Mouse (Mus musculus) kidney, embryonic 16.5 days (tissue): ENCODE measurements around the gene Npas3. TPM values are rescaled to one million over a fixed set of nuclear protein-coding genes. Genes with fewer than 3 reads are reported as not detected.

Experiments
- ATAC-seq: fragments of 200-750 bp; cut with Nextera tagmentation; 2 replicates; pipeline ENCODE4 v1.8.0; 2017; ENCODE audit warnings: moderate TSS enrichment; ENCODE audit not compliant: low FRiP score, low TSS enrichment
- H3K27ac ChIP-seq: fragments of 300-500 bp; sonication (generic); 2 replicates; pipeline ENCODE4 v1.5.1; 2014; ENCODE audit warnings: low read length
- H3K27me3 ChIP-seq: fragments of 300-500 bp; sonication (generic); 2 replicates; pipeline ENCODE4 v1.6.1; 2014; ENCODE audit warnings: low read length, control low read depth, mixed read lengths; ENCODE audit not compliant: insufficient read depth
- H3K36me3 ChIP-seq: fragments of 300-500 bp; sonication (generic); 2 replicates; pipeline ENCODE4 v1.6.1; 2014; ENCODE audit warnings: low read length, control low read depth, mixed read lengths; ENCODE audit not compliant: insufficient read depth
- H3K4me1 ChIP-seq: fragments of 300-500 bp; sonication (generic); 2 replicates; pipeline ENCODE4 v1.6.1; 2014; ENCODE audit warnings: low read length, control low read depth, mixed read lengths; ENCODE audit not compliant: insufficient read depth
- H3K4me2 ChIP-seq: fragments of 300-500 bp; sonication (generic); replicated peaks from 2 replicates; pipeline ENCODE4 v1.6.1; 2014; ENCODE audit warnings: low read depth, low read length
- H3K4me3 ChIP-seq: fragments of 300-500 bp; sonication (generic); 2 replicates; pipeline ENCODE4 v1.5.1; 2014; ENCODE audit warnings: mild to moderate bottlenecking, low read length
- H3K9ac ChIP-seq: fragments of 300-500 bp; sonication (generic); replicated peaks from 2 replicates; pipeline ENCODE4 v1.6.1; 2014; ENCODE audit warnings: low read length
- H3K9me3 ChIP-seq: fragments of 300-500 bp; sonication (generic); 2 replicates; pipeline ENCODE4 v1.6.1; 2016; ENCODE audit warnings: low read length, control low read depth
- WGBS: fragments of 180-500 bp; shearing (Covaris S2); extraction: QIAGEN DNeasy Blood & Tissue Kit; methylation state at CpG from one replicate; pipeline ENCODE4 v1.1.7; 2014; 5-methylcytosine and 5-hydroxymethylcytosine counted together
- polyA plus RNA-seq: library from polyadenylated mRNA; unstranded; fragments of >200 nt; fragmentation: Nextera tagmentation; extraction: Ambion mirVana; gene quantifications from 2 replicates; pipeline ENCODE4 v1.2.1, GENCODE M21; 2015

The Npas3 gene
- polyA plus RNA-seq, 1 experiment from 2014 or later: 0.92 TPM

DNA sequence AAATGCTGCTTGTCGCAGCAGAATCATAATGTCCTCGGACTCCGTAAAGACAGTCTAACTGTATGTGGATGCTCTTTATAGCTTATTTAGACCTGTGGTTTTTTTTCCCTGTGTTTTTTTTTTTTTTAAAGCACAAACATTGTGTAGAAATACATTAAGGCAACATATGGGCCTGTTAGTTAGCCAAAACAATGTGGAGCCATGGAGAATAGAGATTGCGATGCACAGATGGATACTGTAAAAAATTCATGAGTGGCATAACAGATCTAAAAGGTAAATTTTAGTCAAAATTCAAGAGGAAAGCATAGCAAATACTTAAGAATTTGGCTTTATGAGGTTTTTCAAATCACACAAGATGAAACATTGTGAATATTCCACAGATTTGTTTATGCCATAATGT lies 444.0 kb downstream of the Npas3 start:
- Histone ChIP-seq H3K9ac (no peak overlapping the region), H3K4me1 (no peaks in the 10 kb centered on the region), H3K4me2 (no peak overlapping the region), H3K9me3 (no peaks in the 10 kb centered on the region), H3K4me3 (no peak overlapping the region), H3K27ac (no peak overlapping the region), H3K36me3 (no peaks in the 10 kb centered on the region), H3K27me3 (no peaks in the 10 kb centered on the region)
- no peak for ATAC-seq
- 91% methylated on average over 4 of the region's 4 CpGs for WGBS

DNA sequence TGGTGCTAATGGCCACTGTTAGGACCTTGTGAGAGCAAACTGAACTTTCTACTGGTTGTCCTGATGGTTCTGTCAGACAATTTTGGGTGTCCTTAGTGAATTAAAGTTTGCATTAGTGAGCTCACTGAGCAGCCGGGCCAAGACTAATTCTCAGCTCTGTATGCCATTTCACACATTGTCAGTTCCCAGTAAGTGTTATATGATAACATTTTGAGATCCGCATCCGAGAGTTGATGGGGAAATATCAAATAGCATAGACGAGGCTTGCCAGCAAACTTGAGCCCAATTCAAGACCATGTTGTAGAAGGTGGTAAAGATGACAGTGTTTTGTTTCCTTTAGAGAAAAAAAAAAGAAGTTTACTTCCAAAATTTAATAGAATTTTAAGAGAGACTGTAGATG lies 445.9 kb downstream of the Npas3 start:
- no peaks in the 10 kb centered on the region for H3K27me3 ChIP-seq
- no peak for ATAC-seq
- H3K9ac ChIP-seq: no peak overlapping the region
- H3K4me1 ChIP-seq: no peaks in the 10 kb centered on the region
- H3K9me3 ChIP-seq: no peaks in the 10 kb centered on the region
- H3K36me3 ChIP-seq: no peaks in the 10 kb centered on the region
- no peak overlapping the region for H3K27ac ChIP-seq
- 89% methylated on average over 4 of the region's 4 CpGs for WGBS
- no peak overlapping the region for H3K4me2 ChIP-seq
- no peak overlapping the region for H3K4me3 ChIP-seq

DNA sequence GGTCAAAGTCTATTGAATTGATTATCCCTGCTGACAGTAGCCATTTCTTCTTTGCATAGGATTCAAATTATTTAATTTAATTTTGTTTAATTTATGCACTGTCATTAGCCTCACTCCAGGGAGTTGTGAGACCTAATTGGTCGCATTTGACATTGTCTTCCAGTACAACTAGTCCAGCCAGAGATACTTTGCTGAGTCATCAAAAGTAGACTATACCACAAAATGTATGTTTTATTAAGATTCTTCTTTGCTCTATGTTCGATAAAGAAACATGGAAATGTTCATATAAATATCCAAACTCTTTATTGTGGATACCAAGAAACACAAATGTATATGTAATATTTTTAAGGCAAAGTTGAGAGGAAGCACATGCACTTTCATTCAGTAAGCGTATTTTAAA lies 446.8 kb downstream of the Npas3 start:
- no peak overlapping the region for H3K27ac ChIP-seq
- H3K4me2 ChIP-seq: no peak overlapping the region
- no peaks in the 10 kb centered on the region for H3K27me3 ChIP-seq
- no peaks in the 10 kb centered on the region for H3K9me3 ChIP-seq
- no peaks in the 10 kb centered on the region for H3K4me1 ChIP-seq
- no peaks in the 10 kb centered on the region for H3K36me3 ChIP-seq
- H3K4me3 ChIP-seq: no peak overlapping the region
- H3K9ac ChIP-seq: no peak overlapping the region
- no peak for ATAC-seq
- WGBS: 89% methylated on average over 3 of the region's 3 CpGs

DNA sequence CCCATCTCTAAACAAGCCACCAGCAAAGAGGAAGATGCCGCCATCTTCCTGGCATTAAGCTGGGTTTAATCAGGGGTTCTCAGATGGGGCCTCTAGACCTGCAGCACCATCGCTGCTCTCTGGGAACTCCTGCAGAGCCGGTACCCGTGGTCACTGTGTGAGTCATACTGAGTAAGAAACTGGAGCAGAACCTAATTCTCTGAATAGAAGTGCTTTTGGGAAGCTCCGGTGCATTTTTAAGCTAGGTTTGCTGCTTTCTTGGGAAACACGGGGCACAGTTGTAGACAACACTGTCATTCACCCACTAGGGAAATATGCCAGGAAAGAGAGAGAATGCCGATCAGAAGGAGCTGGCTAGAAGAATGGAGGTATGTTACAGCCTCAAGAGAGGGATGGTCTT lies 449.2 kb downstream of the Npas3 start:
- no peak overlapping the region for H3K9ac ChIP-seq
- 89% methylated on average over 7 of the region's 7 CpGs for WGBS
- H3K4me3 ChIP-seq: no peak overlapping the region
- no peaks in the 10 kb centered on the region for H3K9me3 ChIP-seq
- no peak overlapping the region for H3K27ac ChIP-seq
- no peaks in the 10 kb centered on the region for H3K36me3 ChIP-seq
- no peak overlapping the region for H3K4me2 ChIP-seq
- no peaks in the 10 kb centered on the region for H3K27me3 ChIP-seq
- no peak for ATAC-seq
- H3K4me1 ChIP-seq: no peaks in the 10 kb centered on the region

DNA sequence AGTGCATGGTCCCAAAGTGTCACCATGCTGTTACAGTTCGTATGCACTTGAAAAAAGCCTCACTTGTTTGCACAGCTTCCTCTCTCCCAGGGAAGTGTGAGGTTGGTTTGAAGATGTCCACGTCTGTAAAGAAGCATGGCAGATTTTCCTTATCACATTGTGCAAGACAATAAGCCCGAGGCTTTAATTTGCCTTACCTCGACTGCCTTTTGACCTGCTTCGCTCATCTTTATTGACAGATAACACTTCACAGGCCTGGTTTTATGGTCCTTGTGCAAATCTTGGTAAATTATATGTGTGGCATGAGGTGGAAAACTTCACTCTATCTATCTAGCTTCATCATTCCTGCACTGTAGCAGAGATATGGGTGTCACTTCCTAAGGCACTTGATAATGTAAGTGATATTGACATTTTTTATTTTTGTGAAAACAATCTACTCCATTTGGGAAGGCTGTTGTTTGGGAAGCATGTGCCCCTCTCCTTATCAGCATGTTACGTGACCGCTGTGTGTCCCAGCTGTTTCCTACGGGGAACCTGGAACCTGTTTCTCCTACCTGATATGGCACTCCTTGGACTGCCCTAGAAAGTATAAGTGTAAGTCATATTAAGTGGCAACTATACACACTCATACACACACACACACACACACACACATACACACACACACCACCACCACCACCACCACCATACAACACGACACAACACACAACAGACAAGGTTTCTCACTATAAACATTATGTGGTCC lies 450.2 kb downstream of the Npas3 start:
- Histone ChIP-seq H3K27ac (no peak overlapping the region), H3K27me3 (no peaks in the 10 kb centered on the region), H3K9me3 (no peaks in the 10 kb centered on the region), H3K36me3 (no peaks in the 10 kb centered on the region), H3K4me2 (no peak overlapping the region), H3K4me3 (no peak overlapping the region), H3K4me1 (no peaks in the 10 kb centered on the region), H3K9ac (no peak overlapping the region)
- WGBS: 79% methylated on average over 9 of the region's 9 CpGs
- no peak for ATAC-seq

DNA sequence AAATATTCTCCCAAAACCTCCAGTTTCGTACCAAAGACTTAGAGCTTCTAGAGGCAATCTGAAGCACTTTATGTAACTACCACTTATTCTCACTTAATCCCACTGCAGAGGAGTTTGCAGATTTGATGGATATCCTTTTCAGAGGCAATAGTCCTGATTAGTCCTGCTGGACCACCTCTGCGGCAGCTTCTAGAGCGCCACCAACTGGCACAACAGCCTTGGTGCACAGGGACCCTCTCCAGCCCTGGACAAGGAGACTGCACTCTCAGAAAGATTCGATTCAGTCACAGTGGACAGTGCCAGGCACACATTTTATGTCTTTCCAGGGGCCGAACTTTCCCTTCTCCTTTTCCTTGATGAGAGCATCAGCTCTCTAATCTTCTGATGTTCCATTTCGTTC lies 471.4 kb downstream of the Npas3 start:
- ATAC-seq: no peak
- 62% methylated on average over 6 of the region's 6 CpGs for WGBS
- Histone ChIP-seq H3K9me3 (0 out of 2 replicates have a peak, but pooled peaks cover 3% of the 10 kb centered on the region), H3K27me3 (0 out of 2 replicates have a peak, but pooled peaks cover 4% of the 10 kb centered on the region), H3K4me1 (no peaks in the 10 kb centered on the region), H3K36me3 (no peaks in the 10 kb centered on the region), H3K4me3 (no peak overlapping the region), H3K4me2 (no peak overlapping the region), H3K27ac (no peak overlapping the region), H3K9ac (no peak overlapping the region)

DNA sequence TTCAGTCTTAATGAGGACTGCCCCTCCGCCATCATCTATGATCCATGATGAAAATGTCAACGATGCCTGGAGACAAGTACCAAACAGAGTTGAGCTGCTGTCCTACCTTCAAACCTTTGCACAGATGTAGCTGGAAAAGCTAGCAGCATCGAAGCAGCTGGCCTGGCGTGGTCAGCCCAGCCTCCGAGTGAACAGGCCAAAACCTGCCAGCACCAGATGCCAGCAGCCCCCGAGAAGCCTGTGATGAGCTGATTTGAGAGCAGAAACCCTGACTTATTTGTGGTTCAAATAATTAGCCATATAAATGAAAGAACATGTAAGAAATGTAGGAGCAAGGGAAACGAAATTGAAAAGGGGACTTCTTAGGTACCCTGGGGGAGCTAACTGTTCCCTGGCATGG lies 473.7 kb downstream of the Npas3 start:
- no peak for ATAC-seq
- H3K36me3 ChIP-seq: no peaks in the 10 kb centered on the region
- no peaks in the 10 kb centered on the region for H3K4me1 ChIP-seq
- H3K4me3 ChIP-seq: no peak overlapping the region
- 0 out of 2 replicates have a peak, but pooled peaks cover 3% of the 10 kb centered on the region for H3K9me3 ChIP-seq
- H3K9ac ChIP-seq: no peak overlapping the region
- H3K27me3 ChIP-seq: 0 out of 2 replicates have a peak, but pooled peaks cover 4% of the 10 kb centered on the region
- 80% methylated on average over 7 of the region's 7 CpGs for WGBS
- no peak overlapping the region for H3K4me2 ChIP-seq
- no peak overlapping the region for H3K27ac ChIP-seq

DNA sequence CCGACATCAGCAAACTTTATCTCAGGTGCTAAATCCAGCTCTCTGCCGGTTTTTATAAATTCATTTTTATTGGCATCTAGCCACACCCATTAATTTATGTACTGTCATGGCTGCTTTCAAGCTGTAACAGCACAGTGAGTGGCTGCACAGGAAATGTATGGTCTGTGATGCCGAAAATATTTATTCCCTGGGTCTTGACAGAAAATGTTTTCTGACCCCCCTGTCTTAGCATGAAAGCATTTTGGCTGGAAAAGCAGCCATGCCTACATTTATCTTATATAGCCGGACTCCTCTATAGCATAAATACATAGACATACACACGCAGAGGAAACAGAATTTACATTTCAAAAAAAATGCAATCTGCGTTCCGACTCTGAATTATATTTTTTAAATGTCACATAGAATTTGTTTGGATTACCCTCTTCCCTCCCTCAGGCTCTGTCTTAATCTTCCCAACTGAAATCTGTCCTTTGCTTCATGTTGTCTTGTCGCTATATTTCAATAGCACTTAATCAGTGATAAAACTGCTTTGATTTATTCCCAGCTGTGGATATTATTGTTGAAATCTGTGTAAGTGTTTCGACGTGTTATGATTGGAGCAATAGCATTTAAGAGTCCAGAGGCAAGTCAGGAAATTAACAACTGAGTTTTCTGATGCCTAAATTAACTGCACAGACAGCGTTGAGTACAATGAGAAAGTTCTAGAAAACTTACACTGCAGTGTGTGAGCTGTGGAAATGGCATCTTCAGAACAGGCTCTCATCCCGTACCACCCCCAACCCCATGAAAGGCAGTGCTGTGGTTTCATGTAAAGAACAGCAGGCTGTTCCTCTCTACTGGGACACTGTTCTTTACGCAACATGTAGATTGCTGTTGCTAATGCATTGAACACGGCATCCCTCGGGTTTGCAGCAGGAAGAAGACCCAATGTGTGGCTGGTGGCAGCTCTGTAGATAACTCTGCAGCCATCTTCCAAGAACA lies 474.5 kb downstream of the Npas3 start:
- H3K9ac ChIP-seq: no peak overlapping the region
- no peaks in the 10 kb centered on the region for H3K36me3 ChIP-seq
- no peak overlapping the region for H3K27ac ChIP-seq
- 0 out of 2 replicates have a peak, but pooled peaks cover 3% of the 10 kb centered on the region for H3K9me3 ChIP-seq
- ATAC-seq: no peak
- WGBS: 70% methylated on average over 15 of the region's 15 CpGs
- H3K4me3 ChIP-seq: no peak overlapping the region
- H3K4me2 ChIP-seq: no peak overlapping the region
- no peaks in the 10 kb centered on the region for H3K4me1 ChIP-seq
- H3K27me3 ChIP-seq: 0 out of 2 replicates have a peak, but pooled peaks cover 4% of the 10 kb centered on the region

DNA sequence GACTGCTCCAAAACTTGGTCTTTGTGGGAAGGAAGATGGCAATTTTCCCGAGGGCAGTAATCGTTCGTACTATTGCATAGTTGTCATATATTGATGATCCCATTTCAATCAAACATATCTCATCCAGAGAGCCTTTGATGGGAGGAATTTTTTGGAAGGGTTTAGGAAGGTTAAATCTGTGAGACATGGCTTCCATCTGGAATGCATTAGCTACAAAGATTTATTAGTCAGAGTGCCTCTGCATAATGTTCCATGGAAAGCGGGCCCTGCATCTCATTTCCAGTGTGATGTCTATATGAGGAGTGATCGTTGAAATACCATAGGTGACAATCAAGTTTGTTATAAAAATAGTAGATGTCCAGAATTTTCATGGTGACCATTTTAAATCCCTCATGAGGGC lies 480.8 kb downstream of the Npas3 start:
- Histone ChIP-seq H3K9me3 (no peaks in the 10 kb centered on the region), H3K4me2 (no peak overlapping the region), H3K9ac (no peak overlapping the region), H3K4me1 (no peaks in the 10 kb centered on the region), H3K27ac (no peak overlapping the region), H3K27me3 (no peaks in the 10 kb centered on the region), H3K4me3 (no peak overlapping the region), H3K36me3 (no peaks in the 10 kb centered on the region)
- 82% methylated on average over 5 of the region's 5 CpGs for WGBS
- no peak for ATAC-seq
